11 mouse cellular contexts compared by ENCODE assay signal in genomic region chr14:48224861-48225300, GRCm38 (mm10).
DNase-seq lines count a peak whose midpoint lies in the region; ATAC-seq and TF ChIP-seq lines count a peak whose summit lies in the region.
"Had no signal": no experiment of that assay in that cellular context is flagged by ENCODE, and none has a peak within 500 bp of the region (broad histone marks: within the 10 kb centered on the region; RNA-seq: fewer than 3 reads in every experiment).

No protein-coding gene starts in this region.

- H3K4me2 ChIP-seq in forebrain, postnatal 0 days (ENCODE audit: low read depth) = no peak overlapping the region
- no peak overlapping the region for H3K4me2 ChIP-seq in forebrain, embryonic 12.5 days
- no peak overlapping the region for H3K4me2 ChIP-seq in lung, postnatal 0 days (replicated peaks; ENCODE audit: low read depth, low read length)
- H3K4me2 ChIP-seq in neural tube, embryonic 15.5 days = no peak overlapping the region
- H3K4me2 ChIP-seq: embryonic facial prominence, embryonic 13.5 days had no signal

- H3K4me1 ChIP-seq in forebrain, postnatal 0 days (ENCODE audit: insufficient read depth) = peaks cover 7% of the 10 kb centered on the region
- peaks cover 4% of the 10 kb centered on the region; the same call in 1 of the 2 replicates for H3K4me1 ChIP-seq in forebrain, embryonic 12.5 days
- H3K4me1 ChIP-seq in lung, postnatal 0 days (ENCODE audit: insufficient read depth, low read depth, low read length) = no peaks in the 10 kb centered on the region; the same call in 1 of the 2 replicates
- peaks cover 11% of the 10 kb centered on the region for H3K4me1 ChIP-seq in neural tube, embryonic 15.5 days

- no peaks in the 10 kb centered on the region for H3K9me3 ChIP-seq in forebrain, postnatal 0 days (ENCODE audit: low read length)
- no peaks in the 10 kb centered on the region for H3K9me3 ChIP-seq in forebrain, embryonic 12.5 days
- H3K9me3 ChIP-seq in lung, postnatal 0 days (ENCODE audit: low read length) = no peaks in the 10 kb centered on the region
- H3K9me3 ChIP-seq in neural tube, embryonic 15.5 days (replicated peaks) = no peaks in the 10 kb centered on the region
- H3K9me3 ChIP-seq: embryonic facial prominence, embryonic 13.5 days had no signal

- H3K27me3 ChIP-seq in forebrain, postnatal 0 days (ENCODE audit: insufficient read depth, low read length) = no peaks in the 10 kb centered on the region
- no peaks in the 10 kb centered on the region for H3K27me3 ChIP-seq in forebrain, embryonic 12.5 days
- no peaks in the 10 kb centered on the region for H3K27me3 ChIP-seq in lung, postnatal 0 days (replicated peaks; ENCODE audit: insufficient read depth, low read length)
- H3K27me3 ChIP-seq in neural tube, embryonic 15.5 days (replicated peaks) = no peaks in the 10 kb centered on the region
- H3K27me3 ChIP-seq: embryonic facial prominence, embryonic 13.5 days had no signal

- no peak for DNase-seq in forebrain, postnatal 0 days
- peak; percentile 41 for DNase-seq in lung, postnatal 0 days (ENCODE audit: low spot score)
- DNase-seq in lung, adult 18-20 months = no peak
- DNase-seq in cerebellum, adult 11-12 months = peak; percentile 75
- no peak for DNase-seq in layer of hippocampus, postnatal 25 days (ENCODE audit: extremely low spot score in 1 of 2, low spot score in 1 of 2)
- DNase-seq in ovary, postnatal 36 days (ENCODE audit: low spot score) = no peak
- DNase-seq: gastrocnemius, postnatal 36 days had no signal

- H3K4me3 ChIP-seq in forebrain, postnatal 0 days (ENCODE audit: low read depth, low read length) = no peak overlapping the region
- no peak overlapping the region for H3K4me3 ChIP-seq in forebrain, embryonic 12.5 days (replicated peaks)
- H3K4me3 ChIP-seq in lung, postnatal 0 days (ENCODE audit: low read depth, low read length) = no peak overlapping the region
- no peak overlapping the region for H3K4me3 ChIP-seq in neural tube, embryonic 15.5 days (replicated peaks)
- H3K4me3 ChIP-seq: embryonic facial prominence, embryonic 13.5 days had no signal

- H3K27ac ChIP-seq in forebrain, postnatal 0 days (ENCODE audit: low read depth, low read length) = peak overlapping the region; percentile 73
- no peak overlapping the region for H3K27ac ChIP-seq in forebrain, embryonic 12.5 days
- H3K27ac ChIP-seq in lung, postnatal 0 days (ENCODE audit: low read length) = no peak overlapping the region
- no peak overlapping the region for H3K27ac ChIP-seq in neural tube, embryonic 15.5 days (replicated peaks)
- H3K27ac ChIP-seq: embryonic facial prominence, embryonic 13.5 days; macrophage had no signal

- H3K36me3 ChIP-seq in forebrain, postnatal 0 days (ENCODE audit: insufficient read depth) = no peaks in the 10 kb centered on the region
- no peaks in the 10 kb centered on the region for H3K36me3 ChIP-seq in forebrain, embryonic 12.5 days (replicated peaks)
- H3K36me3 ChIP-seq in lung, postnatal 0 days (ENCODE audit: insufficient read depth, low read length) = no peaks in the 10 kb centered on the region
- no peaks in the 10 kb centered on the region for H3K36me3 ChIP-seq in neural tube, embryonic 15.5 days
- H3K36me3 ChIP-seq: embryonic facial prominence, embryonic 13.5 days had no signal

- no peak for TF ChIP-seq CTCF in forebrain, postnatal 0 days (IDR thresholded peaks at IDR 0.05; ENCODE audit: low read depth)
- no peak for TF ChIP-seq CTCF in lung, postnatal 0 days (IDR thresholded peaks at IDR 0.05)

- TF ChIP-seq EP300 in lung, postnatal 0 days (IDR thresholded peaks at IDR 0.05) = no peak

- no peak overlapping the region for H3K9ac ChIP-seq in forebrain, postnatal 0 days
- no peak overlapping the region for H3K9ac ChIP-seq in forebrain, embryonic 12.5 days
- no peak overlapping the region for H3K9ac ChIP-seq in lung, postnatal 0 days (replicated peaks; ENCODE audit: low read depth)
- H3K9ac ChIP-seq in neural tube, embryonic 15.5 days (replicated peaks) = no peak overlapping the region
- H3K9ac ChIP-seq: embryonic facial prominence, embryonic 13.5 days had no signal

- ATAC-seq in forebrain, postnatal 0 days = no peak
- ATAC-seq in forebrain, embryonic 12.5 days (ENCODE audit: low FRiP score) = no peak
- ATAC-seq in lung, postnatal 0 days = peak; percentile 31; the same call in 1 of the 2 replicates
- ATAC-seq in neural tube, embryonic 15.5 days (ENCODE audit: low FRiP score) = 0 out of 2 replicates have a peak, but pooled peaks have one; percentile 28

- WGBS in forebrain, postnatal 0 days = 40% methylated on average over 5 of the region's 5 CpGs
- 53% methylated on average over 5 of the region's 5 CpGs for WGBS in forebrain, embryonic 12.5 days
- WGBS in lung, postnatal 0 days = 69% methylated on average over 5 of the region's 5 CpGs
- 60% methylated on average over 5 of the region's 5 CpGs for WGBS in neural tube, embryonic 15.5 days

Comparison
In these comparisons a context has a peak if more than half of its experiments do, and no peak if none do; other contexts are left out.
1. DNase-seq: peak in lung, postnatal 0 days (single experiment) and cerebellum, adult 11-12 months (single experiment); none in forebrain, postnatal 0 days (single experiment), lung, adult 18-20 months (0 of 2), layer of hippocampus, postnatal 25 days (0 of 2) and ovary, postnatal 36 days (single experiment).
2. ATAC-seq: peak in lung, postnatal 0 days (single experiment) and neural tube, embryonic 15.5 days (single experiment); none in forebrain, postnatal 0 days (single experiment) and forebrain, embryonic 12.5 days (single experiment).